Mouse (Mus musculus): ENCODE measurements around the gene Slc5a2. TPM values are rescaled to one million over a fixed set of nuclear protein-coding genes. Genes with fewer than 3 reads are reported as not detected.

Slc5a2 gene
- 3.0 and 3.6 TPM in 2 replicates for polyA plus RNA-seq (2015; fragmentation: Nextera tagmentation; extraction: Ambion mirVana)

GRCm38 (mm10) chr7:128265411-128265810 is at the start of gene Slc5a2:
TSS of gene Slc5a2 (plus strand) at chr7:128265657.

GRCm38 (mm10) chr7:128236856-128237592 is 28.4 kb upstream of the Slc5a2 start, which contains the start of gene Armc5:
TSS of gene Armc5 (plus strand) at chr7:128237342.

GRCm38 (mm10) chr7:128237927-128238778 is 27.3 kb upstream of the Slc5a2 start, which contains the start of gene 9130023H24Rik:
TSS of gene 9130023H24Rik (minus strand) at chr7:128238031.

GRCm38 (mm10) chr7:128246496-128247391 is 18.7 kb upstream of the Slc5a2 start, which contains the start of gene Tgfb1i1:
TSS of gene Tgfb1i1 (plus strand) at chr7:128246812.

GRCm38 (mm10) chr7:128297617-128298480 is 32.4 kb downstream of the Slc5a2 start, which contains the start of gene BC017158:
TSS of gene BC017158 (minus strand) at chr7:128298170.

Other genes with a start within 250 kb of the Slc5a2 start
- 18.0 and 24.5 TPM in 2 replicates for gene Itgam, start 203.0 kb upstream of the Slc5a2 start, polyA plus RNA-seq (2015; fragmentation: Nextera tagmentation; extraction: Ambion mirVana)
- 0.92 and 0.96 TPM in 2 replicates for gene Gm49368, start 203.0 kb upstream of the Slc5a2 start, polyA plus RNA-seq (2015; fragmentation: Nextera tagmentation; extraction: Ambion mirVana)
- gene Itgax, start 136.1 kb upstream of the Slc5a2 start, polyA plus RNA-seq (2015; fragmentation: Nextera tagmentation; extraction: Ambion mirVana): 1.8 and 2.1 TPM in 2 replicates
- gene Itgad, start 111.3 kb upstream of the Slc5a2 start, polyA plus RNA-seq (2015; fragmentation: Nextera tagmentation; extraction: Ambion mirVana): 3.9 and 5.6 TPM in 2 replicates
- 0.88 and 1.3 TPM in 2 replicates for gene Cox6a2, start 59.3 kb upstream of the Slc5a2 start, polyA plus RNA-seq (2015; fragmentation: Nextera tagmentation; extraction: Ambion mirVana)
- 9.4 and 10.8 TPM in 2 replicates for gene Armc5, start 28.3 kb upstream of the Slc5a2 start, polyA plus RNA-seq (2015; fragmentation: Nextera tagmentation; extraction: Ambion mirVana)
- 2.2 and 3.9 TPM in 2 replicates for gene 9130023H24Rik, start 27.6 kb upstream of the Slc5a2 start, polyA plus RNA-seq (2015; fragmentation: Nextera tagmentation; extraction: Ambion mirVana)
- 32.3 and 33.7 TPM in 2 replicates for gene Tgfb1i1, start 18.8 kb upstream of the Slc5a2 start, polyA plus RNA-seq (2015; fragmentation: Nextera tagmentation; extraction: Ambion mirVana)
- gene BC017158, start 32.5 kb downstream of the Slc5a2 start, polyA plus RNA-seq (2015; fragmentation: Nextera tagmentation; extraction: Ambion mirVana): 17.1 and 17.8 TPM in 2 replicates
- gene Rgs10, start 153.1 kb downstream of the Slc5a2 start, polyA plus RNA-seq (2015; fragmentation: Nextera tagmentation; extraction: Ambion mirVana): 68.5 and 68.8 TPM in 2 replicates
- gene Tial1, start 196.1 kb downstream of the Slc5a2 start, polyA plus RNA-seq (2015; fragmentation: Nextera tagmentation; extraction: Ambion mirVana): 25.8 and 29.2 TPM in 2 replicates

Data from spleen, postnatal 0 days (tissue).